Mouse (Mus musculus) naive thymus-derived CD4-positive, alpha-beta T cell, adult 2 months (primary cell): ENCODE measurements around the gene Foxo4.

Experiments
- DNase-seq: peaks from one replicate; pipeline ENCODE4 v3.0.0-alpha.2; 2011; ENCODE audit warnings: low read depth

The Foxo4 gene

DNA sequence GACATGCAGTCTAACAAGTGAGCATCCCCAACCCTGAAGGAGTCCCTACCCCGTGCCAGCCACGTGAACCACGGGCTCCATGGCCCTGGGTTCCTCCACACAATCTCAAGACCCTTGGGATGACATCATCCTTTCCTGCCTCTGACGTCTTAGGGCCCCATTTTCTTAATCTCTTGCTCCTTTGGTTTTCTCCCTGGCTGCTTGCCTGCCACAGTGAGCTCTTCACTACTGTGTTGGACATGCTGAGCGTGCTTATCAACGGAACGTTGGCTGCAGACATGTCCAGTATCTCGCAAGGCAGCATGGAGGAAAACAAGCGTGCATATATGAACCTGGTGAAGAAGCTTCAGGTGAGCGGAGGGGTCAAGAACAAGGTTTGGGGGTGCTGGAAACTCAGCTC lies 35.8 kb downstream of the Foxo4 start:
- no peak for DNase-seq

DNA sequence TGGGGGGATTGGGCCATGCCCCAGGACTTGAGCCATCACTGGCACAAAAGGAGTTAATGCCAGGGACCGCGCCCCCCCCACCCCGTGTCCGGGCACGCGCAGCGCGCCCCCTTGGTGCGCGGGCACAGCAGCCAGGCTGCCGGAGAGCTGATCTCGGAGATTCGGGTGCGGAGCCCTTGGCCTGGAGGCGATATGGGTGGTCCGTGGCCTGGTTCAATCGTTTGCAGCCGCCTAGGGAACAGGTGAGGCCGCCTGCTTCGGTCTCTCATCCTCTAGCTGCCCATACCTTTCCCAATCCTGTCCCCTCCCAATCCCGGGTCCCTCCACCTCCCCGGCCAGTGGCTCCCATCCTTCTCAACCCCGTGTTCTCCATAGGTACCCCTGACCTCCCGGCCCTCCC lies 44.7 kb downstream of the Foxo4 start, which contains the start of gene Nlgn3:
Nlgn3 (plus strand) TSS at position 114 of the 400 bp plus-strand sequence.
- no peak for DNase-seq

DNA sequence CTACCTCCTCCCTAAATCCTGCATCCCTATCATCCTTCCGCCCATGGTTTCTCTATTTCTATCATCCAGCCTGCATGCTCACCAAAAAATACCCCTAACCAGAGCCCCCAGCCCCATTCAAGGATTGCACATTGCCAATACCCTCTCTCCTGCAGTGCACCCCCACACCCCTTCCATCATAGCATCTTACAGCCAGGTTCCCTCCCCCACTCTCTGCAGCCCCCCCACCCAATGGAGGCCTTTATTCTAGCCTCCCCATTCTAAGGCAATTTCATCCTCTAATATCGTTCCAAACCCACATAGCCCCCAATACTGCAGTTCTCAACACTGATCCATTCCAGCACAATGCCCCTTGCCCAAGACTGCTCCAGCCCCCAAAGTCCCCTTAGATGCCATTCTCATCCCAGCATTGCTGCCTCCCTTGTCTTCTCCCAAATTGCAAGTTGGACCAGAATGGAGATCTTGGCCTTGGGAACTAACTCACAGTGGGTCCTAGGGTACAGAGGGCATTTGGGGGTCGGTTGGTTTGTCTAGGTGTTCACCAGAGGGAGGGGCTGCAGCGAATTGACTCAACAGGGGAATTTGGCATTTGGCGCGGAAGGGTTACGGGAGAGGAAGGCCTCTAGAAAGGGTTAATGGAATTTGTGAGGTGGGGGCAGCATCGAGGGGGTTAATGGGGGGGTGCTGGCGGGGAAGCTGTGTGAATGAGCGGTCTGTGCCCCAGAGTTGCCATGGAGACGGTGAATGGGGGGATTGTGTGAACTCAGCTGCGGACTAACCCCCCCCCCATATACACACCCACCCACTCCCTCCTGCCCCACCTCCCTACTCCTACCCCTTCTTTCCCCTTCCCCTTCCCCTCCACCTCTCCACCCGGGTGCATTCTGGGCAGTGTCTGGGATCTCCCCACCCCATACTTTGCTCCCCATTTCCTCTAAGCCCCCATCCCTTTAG lies 45.4 kb downstream of the Foxo4 start:
- no peak for DNase-seq

DNA sequence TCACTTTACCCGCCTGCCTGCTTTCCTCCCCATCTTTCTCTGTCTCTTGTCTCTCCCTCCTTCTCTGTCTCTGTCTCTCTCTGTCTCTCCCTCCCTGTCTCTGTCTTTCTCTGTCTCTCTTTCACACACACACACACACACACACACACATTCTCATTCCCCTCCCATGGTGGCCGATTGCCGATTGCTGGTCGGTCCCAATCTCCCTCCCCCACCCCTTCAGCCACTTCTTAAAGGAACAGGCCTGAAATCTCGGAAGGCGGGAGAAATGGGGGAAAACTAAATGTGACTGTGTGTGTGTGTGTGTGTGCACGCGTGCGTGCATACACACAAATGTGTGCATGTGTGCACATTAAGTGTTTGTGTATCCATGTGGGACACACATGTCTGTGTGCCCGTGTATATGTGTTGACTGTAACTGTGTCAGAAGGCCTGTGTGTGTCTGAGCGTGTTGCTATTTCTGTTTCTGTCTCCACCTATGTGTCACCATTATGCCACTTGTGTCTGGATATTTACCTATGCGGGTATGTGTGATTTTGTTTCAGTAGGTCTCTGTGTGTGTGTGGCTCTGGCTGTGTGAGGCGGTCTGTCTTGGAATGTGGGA lies 46.2 kb downstream of the Foxo4 start:
- DNase-seq = no peak

DNA sequence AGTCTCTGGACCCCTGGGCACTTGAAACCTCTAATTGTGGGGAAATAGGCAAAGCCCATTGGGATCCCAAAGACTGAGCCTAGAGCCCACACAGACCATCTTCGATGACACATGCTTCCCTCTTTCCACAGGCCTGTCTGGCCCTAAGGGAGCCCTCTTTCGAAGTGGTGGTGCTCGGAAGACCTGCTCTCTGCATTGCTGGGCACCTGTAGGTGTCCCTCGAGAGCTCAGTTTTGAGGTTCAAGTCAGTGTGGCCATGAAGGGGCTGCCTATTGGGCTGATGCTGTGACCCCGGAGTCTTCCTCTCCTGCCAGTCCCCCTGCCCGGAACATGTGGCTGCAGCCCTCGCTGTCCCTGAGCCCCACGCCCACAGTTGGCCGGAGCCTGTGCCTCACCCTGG lies 47.3 kb downstream of the Foxo4 start:
- DNase-seq = no peak

DNA sequence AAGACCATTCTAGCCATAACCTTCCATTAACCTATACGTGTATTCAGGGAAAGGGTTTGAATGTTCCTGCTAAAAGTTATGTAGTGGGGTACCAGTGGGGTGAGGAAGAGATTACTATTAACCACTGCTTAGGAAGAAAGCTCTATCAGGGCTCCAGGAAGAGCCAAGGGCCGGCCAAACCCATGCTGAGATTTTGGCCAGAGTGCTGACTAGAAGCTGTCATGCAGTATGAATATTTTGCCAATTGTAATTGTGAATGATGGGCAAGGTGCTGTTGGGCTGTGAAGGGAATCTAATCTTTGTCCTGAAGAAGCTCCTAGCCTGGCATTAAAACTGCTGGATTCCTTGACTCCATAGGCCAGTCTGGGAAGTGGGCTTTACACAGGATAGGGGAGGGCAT lies 50.3 kb downstream of the Foxo4 start:
- no peak for DNase-seq

DNA sequence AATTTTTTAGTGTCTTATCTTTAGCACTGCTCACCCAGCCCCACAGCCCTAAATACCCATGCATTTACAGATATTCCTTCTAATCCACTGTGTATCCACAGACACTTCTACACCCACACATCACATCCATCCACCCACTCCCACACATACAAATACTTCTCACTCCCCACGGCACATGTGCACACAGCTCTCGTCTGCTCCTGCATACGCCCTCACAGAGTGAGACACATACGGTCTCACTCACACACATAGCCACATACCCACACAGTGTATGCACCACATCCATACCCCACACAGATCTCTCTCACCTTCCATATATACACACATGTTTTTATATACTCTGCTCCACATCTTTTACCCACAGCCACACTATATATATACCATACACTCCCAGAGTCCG lies 55.0 kb downstream of the Foxo4 start:
- DNase-seq = no peak
